Comparison of ENCODE assay signal across 28 mouse cellular contexts in genomic region chr6:71307486-71307885, GRCm38 (mm10). TPM values are rescaled to one million over a fixed set of nuclear protein-coding genes. Genes with fewer than 3 reads are reported as not detected.
DNase-seq lines count a peak whose midpoint lies in the region; ATAC-seq and TF ChIP-seq lines count a peak whose summit lies in the region.
"Had no signal": no experiment of that assay in that cellular context is flagged by ENCODE, and none has a peak within 500 bp of the region (broad histone marks: within the 10 kb centered on the region; RNA-seq: fewer than 3 reads in every experiment).

No protein-coding gene starts in this region.

- ATAC-seq in heart, embryonic 12.5 days (ENCODE audit: insufficient number of reproducible peaks, low FRiP score) = no peak
- ATAC-seq: forebrain, embryonic 15.5 days; hindbrain, postnatal 0 days; intestine, embryonic 16.5 days; liver, embryonic 12.5 days had no signal

- in situ Hi-C loops in CH12.LX (cut with MboI; ENCODE audit: low pct_ligation_motif_present, low pct_unique_long_range_greater_than_20kb, low sequenced_read_pairs) = no loop called here

- TF ChIP-seq RAD21 in CH12.LX (IDR thresholded peaks at IDR 0.05; ENCODE audit: low read depth, low read length) = no peak

- no peak overlapping the region for H3K4me3 ChIP-seq in heart, embryonic 10.5 days
- no peak overlapping the region for H3K4me3 ChIP-seq in heart, embryonic 12.5 days
- no peak overlapping the region for H3K4me3 ChIP-seq in CH12.LX (replicated peaks in 1 of 3; ENCODE audit: low read depth in 2 of 3, low read length in 2 of 3, poor library complexity in 1 of 3)
- H3K4me3 ChIP-seq: embryonic facial prominence, embryonic 15.5 days; forebrain, embryonic 15.5 days; heart, adult 2 months; limb, embryonic 13.5 days; liver, embryonic 12.5 days had no signal

- H3K27me3 ChIP-seq in heart, embryonic 10.5 days (ENCODE audit: insufficient read depth, poor library complexity, severe bottlenecking) = no peaks in the 10 kb centered on the region
- no peaks in the 10 kb centered on the region for H3K27me3 ChIP-seq in heart, embryonic 12.5 days (replicated peaks)
- no peaks in the 10 kb centered on the region for H3K27me3 ChIP-seq in CH12.LX (replicated peaks)
- H3K27me3 ChIP-seq: embryonic facial prominence, embryonic 15.5 days; forebrain, embryonic 15.5 days; limb, embryonic 13.5 days; liver, embryonic 12.5 days had no signal

- no peak for TF ChIP-seq POLR2A in CH12.LX (IDR thresholded peaks at IDR 0.05; ENCODE audit: low read depth, low read length)

- no peaks in the 10 kb centered on the region for H3K9me3 ChIP-seq in heart, embryonic 10.5 days
- H3K9me3 ChIP-seq in heart, embryonic 12.5 days (replicated peaks) = no peaks in the 10 kb centered on the region
- no peaks in the 10 kb centered on the region for H3K9me3 ChIP-seq in CH12.LX (replicated peaks; ENCODE audit: low read length)
- H3K9me3 ChIP-seq: embryonic facial prominence, embryonic 15.5 days; forebrain, embryonic 15.5 days; limb, embryonic 13.5 days; liver, embryonic 12.5 days had no signal

- H3K79me2 ChIP-seq in CH12.LX (replicated peaks; ENCODE audit: control insufficient read depth, extremely low read depth, insufficient read depth, poor library complexity, severe bottlenecking) = no peaks in the 10 kb centered on the region

- H3K4me1 ChIP-seq in heart, embryonic 10.5 days = no peaks in the 10 kb centered on the region
- H3K4me1 ChIP-seq in heart, embryonic 12.5 days (replicated peaks) = no peaks in the 10 kb centered on the region
- no peaks in the 10 kb centered on the region for H3K4me1 ChIP-seq in CH12.LX (ENCODE audit: control insufficient read depth in 1 of 2, insufficient read depth in 2 of 2)
- H3K4me1 ChIP-seq: embryonic facial prominence, embryonic 15.5 days; forebrain, embryonic 15.5 days; limb, embryonic 13.5 days; liver, embryonic 12.5 days had no signal

- no peak for TF ChIP-seq CTCF in CH12.LX (conservative IDR thresholded peaks at IDR 0.05 in 1 of 2, IDR thresholded peaks at IDR 0.05 in 1 of 2; ENCODE audit: low read depth in 2 of 2, low read length in 2 of 2)

- no peaks in the 10 kb centered on the region for H3K36me3 ChIP-seq in heart, embryonic 10.5 days
- no peaks in the 10 kb centered on the region for H3K36me3 ChIP-seq in heart, embryonic 12.5 days
- H3K36me3 ChIP-seq in CH12.LX (replicated peaks in 1 of 2; ENCODE audit: control insufficient read depth in 1 of 2, insufficient read depth in 1 of 2, low read length in 1 of 2) = no peaks in the 10 kb centered on the region
- H3K36me3 ChIP-seq: embryonic facial prominence, embryonic 15.5 days; forebrain, embryonic 15.5 days; limb, embryonic 13.5 days; liver, embryonic 12.5 days had no signal

- WGBS in heart, embryonic 10.5 days = 86% methylated on average over 8 of the region's 8 CpGs
- 78% methylated on average over 8 of the region's 8 CpGs for WGBS in heart, embryonic 12.5 days

- dilution Hi-C loops in CH12.LX (cut with MboI; ENCODE audit: extremely low pct_ligation_motif_present, extremely low pct_unique_long_range_greater_than_20kb, low sequenced_read_pairs) = no loop called here

- no peak overlapping the region for H3K9ac ChIP-seq in heart, embryonic 12.5 days
- no peak overlapping the region for H3K9ac ChIP-seq in CH12.LX (ENCODE audit: insufficient read depth, low read depth)
- H3K9ac ChIP-seq: embryonic facial prominence, embryonic 15.5 days; forebrain, embryonic 15.5 days; limb, embryonic 13.5 days; liver, embryonic 12.5 days had no signal

- H3K4me2 ChIP-seq in heart, embryonic 12.5 days = no peak overlapping the region
- H3K4me2 ChIP-seq in CH12.LX (ENCODE audit: insufficient read depth, low read depth, poor library complexity, severe bottlenecking) = no peak overlapping the region
- H3K4me2 ChIP-seq: embryonic facial prominence, embryonic 15.5 days; forebrain, embryonic 15.5 days; limb, embryonic 13.5 days; liver, embryonic 12.5 days; midbrain, embryonic 11.5 days had no signal

- H3K27ac ChIP-seq in heart, embryonic 10.5 days = no peak overlapping the region
- no peak overlapping the region for H3K27ac ChIP-seq in heart, embryonic 12.5 days (ENCODE audit: poor library complexity, severe bottlenecking)
- H3K27ac ChIP-seq in CH12.LX (ENCODE audit: insufficient read depth, low read depth) = no peak overlapping the region
- H3K27ac ChIP-seq: embryonic facial prominence, embryonic 15.5 days; forebrain, embryonic 15.5 days; heart, adult 2 months; hindbrain, postnatal 0 days; limb, embryonic 13.5 days; liver, embryonic 12.5 days had no signal

- peak; percentile 66 for DNase-seq in heart, embryonic 10.5 days (ENCODE audit: low spot score)
- DNase-seq in CH12.LX (ENCODE audit: extremely low read depth) = no peak
- peak; percentile 67 to 86 for DNase-seq in thymus, adult 18-20 months
- peak; percentile 72 to 85 for DNase-seq in thymus, postnatal 36 days
- DNase-seq in urinary bladder, adult 18-20 months (ENCODE audit: low spot score in 2 of 2) = no peak
- no peak for DNase-seq in embryo, embryonic 10.5 days (ENCODE audit: low spot score)
- DNase-seq: adrenal gland, postnatal 14 days; cerebellum, adult 8-10 months; cerebellum, postnatal 36 days; gastrocnemius, postnatal 14 days; heart, adult 2 months; heart, postnatal 10 days; kidney, postnatal 25 days; lung, adult 18-20 months; lung, postnatal 10 days had no signal

- no peak for TF ChIP-seq EP300 in CH12.LX (IDR thresholded peaks at IDR 0.05; ENCODE audit: low read length)

TF ChIP-seq in CH12.LX, 34 proteins besides CTCF, POLR2A, EP300 and RAD21:
- TF ChIP-seq BHLHE40 (IDR thresholded peaks at IDR 0.05; ENCODE audit: low read depth, low read length) (peak; percentile 63), SMC3 (IDR thresholded peaks at IDR 0.05; ENCODE audit: low read depth, low read length) (no peak)

RNA-seq across cellular contexts. Expression of gene Smyd1, which starts 14.5 kb away (rescaled TPM):
- 85.5 and 174 TPM in 2 replicates for polyA plus RNA-seq in heart, embryonic 10.5 days (2016; fragmentation: Nextera tagmentation; extraction: Ambion mirVana)
- polyA plus RNA-seq in heart, embryonic 12.5 days (2016; fragmentation: Nextera tagmentation; extraction: Ambion mirVana) = 110 and 113 TPM in 2 replicates
- total RNA-seq in CH12.LX (2012; rRNA removed) = 0.08 TPM in 2 replicates
- 0.08 and 0.61 TPM in 2 replicates for total RNA-seq in CH12.LX (2014; rRNA removed)
- polyA plus RNA-seq in CH12.LX (2012; ENCODE audit: insufficient read length, low read depth) = 0.27 and 0.37 TPM in 2 replicates
- total RNA-seq: megakaryocyte progenitor cell, adult 5-6 weeks had no signal

RNA-seq across cellular contexts. Expression of gene Cd8b1, which starts 15.1 kb away (rescaled TPM):
- not detected in 2 replicates for polyA plus RNA-seq in heart, embryonic 10.5 days (2016; fragmentation: Nextera tagmentation; extraction: Ambion mirVana)
- polyA plus RNA-seq in heart, embryonic 12.5 days (2016; fragmentation: Nextera tagmentation; extraction: Ambion mirVana) = not detected in 2 replicates
- 0.21 and 0.25 TPM in 2 replicates for total RNA-seq in CH12.LX (2012; rRNA removed)
- 0.20 and 0.30 TPM in 2 replicates for total RNA-seq in CH12.LX (2014; rRNA removed)
- polyA plus RNA-seq in CH12.LX (2012; ENCODE audit: insufficient read length, low read depth) = 0.49 and 0.51 TPM in 2 replicates
- total RNA-seq: gastrocnemius, postnatal 14 days; hindbrain, postnatal 0 days; left cerebral cortex, postnatal 25 days; megakaryocyte progenitor cell, adult 5-6 weeks had no signal
- polyA plus RNA-seq: embryonic facial prominence, embryonic 15.5 days; forebrain, embryonic 15.5 days; hindbrain, embryonic 11.5 days; hindbrain, postnatal 0 days; intestine, embryonic 16.5 days; kidney, embryonic 14.5 days; limb, embryonic 13.5 days; liver, embryonic 12.5 days; midbrain, embryonic 11.5 days; neural tube, embryonic 11.5 days had no signal

RNA-seq across cellular contexts. Expression of gene Krcc1, which starts 36.0 kb away (rescaled TPM):
- polyA plus RNA-seq in heart, embryonic 10.5 days (2016; fragmentation: Nextera tagmentation; extraction: Ambion mirVana) = 53.5 and 55.5 TPM in 2 replicates
- polyA plus RNA-seq in heart, embryonic 12.5 days (2016; fragmentation: Nextera tagmentation; extraction: Ambion mirVana) = 54.6 and 59.1 TPM in 2 replicates
- total RNA-seq in CH12.LX (2012; rRNA removed) (16.7 and 18.7 TPM in 2 replicates), CH12.LX (2014; rRNA removed) (40.2 and 42.0 TPM in 2 replicates)
- polyA plus RNA-seq in CH12.LX (2012; ENCODE audit: insufficient read length, low read depth) = 23.6 and 28.2 TPM in 2 replicates

Comparison
In these comparisons a context has a peak if more than half of its experiments do, and no peak if none do; other contexts are left out.
1. DNase-seq: peak in heart, embryonic 10.5 days (single experiment), thymus, adult 18-20 months (2 of 2) and thymus, postnatal 36 days (2 of 2); none in CH12.LX (single experiment), urinary bladder, adult 18-20 months (0 of 2) and embryo, embryonic 10.5 days (single experiment).
2. RNA of gene Smyd1, which starts 14.5 kb away (polyA plus RNA-seq): 110 to 113 TPM in heart, embryonic 12.5 days and 85.5 to 174 TPM in heart, embryonic 10.5 days; 0.27 to 0.37 TPM in CH12.LX; every median in the first group is over 10 times any median in the second.